Mouse (Mus musculus) kidney, embryonic 14.5 days (tissue): ENCODE measurements around the gene Il15. TPM values are rescaled to one million over a fixed set of nuclear protein-coding genes. Genes with fewer than 3 reads are reported as not detected.
A peak's percentile ranks its signal among the peaks of the same experiment; 100 is the strongest.

Experiments
- ATAC-seq: fragments of 200-750 bp; cut with Nextera tagmentation; 2 replicates; pipeline ENCODE4 v1.8.0; 2017; ENCODE audit warnings: moderate number of reproducible peaks, mild to moderate bottlenecking, moderate TSS enrichment, moderate library complexity; ENCODE audit not compliant: low FRiP score, low TSS enrichment
- H3K27ac ChIP-seq: fragments of 300-500 bp; sonication (generic); 2 replicates; pipeline ENCODE4 v1.5.1; 2014; ENCODE audit warnings: low read depth, mild to moderate bottlenecking, low read length, moderate library complexity, mixed read lengths
- H3K27me3 ChIP-seq: fragments of 300-500 bp; sonication (generic); 2 replicates; pipeline ENCODE4 v1.6.1; 2014; ENCODE audit warnings: mild to moderate bottlenecking, low read length; ENCODE audit not compliant: control insufficient read depth, insufficient read depth
- H3K36me3 ChIP-seq: fragments of 300-500 bp; sonication (generic); 2 replicates; pipeline ENCODE4 v1.6.1; 2014; ENCODE audit warnings: low read length, mixed read lengths; ENCODE audit not compliant: control insufficient read depth, insufficient read depth
- H3K4me1 ChIP-seq: fragments of 300-500 bp; sonication (generic); 2 replicates; pipeline ENCODE4 v1.6.1; 2014; ENCODE audit warnings: low read length, mixed read lengths; ENCODE audit not compliant: control insufficient read depth, insufficient read depth
- H3K4me2 ChIP-seq: fragments of 300-500 bp; sonication (generic); replicated peaks from 2 replicates; pipeline ENCODE4 v1.6.1; 2014; ENCODE audit warnings: low read depth, mild to moderate bottlenecking, low read length
- H3K4me3 ChIP-seq: fragments of 300-500 bp; sonication (generic); 2 replicates; pipeline ENCODE4 v1.5.1; 2014; ENCODE audit warnings: mild to moderate bottlenecking, low read length
- H3K9ac ChIP-seq: fragments of 300-500 bp; sonication (generic); 2 replicates; pipeline ENCODE4 v1.6.1; 2014; ENCODE audit warnings: low read depth, mild to moderate bottlenecking, low read length, moderate library complexity
- H3K9me3 ChIP-seq: fragments of 300-500 bp; sonication (generic); 2 replicates; pipeline ENCODE4 v1.6.1; 2016; ENCODE audit warnings: low read length; ENCODE audit not compliant: control insufficient read depth
- whole genome bisulfite sequencing: fragments of 180-500 bp; shearing (Covaris S2); extraction: QIAGEN DNeasy Blood & Tissue Kit; methylation state at CpG from one replicate; pipeline ENCODE4 v1.1.7; 2014; 5-methylcytosine and 5-hydroxymethylcytosine counted together
- polyA plus RNA-seq: library from polyadenylated mRNA; unstranded; fragments of >200 nt; fragmentation: Nextera tagmentation; extraction: Ambion mirVana; gene quantifications from 2 replicates; pipeline ENCODE4 v1.2.1, GENCODE M21; 2014

The Il15 gene
- polyA plus RNA-seq, 1 experiment from 2014 or later: 7.0 TPM

- Histone ChIP-seq H3K27me3 (no peaks in the 10 kb centered on the region), H3K36me3 (no peaks in the 10 kb centered on the region), H3K4me1 (no peaks in the 10 kb centered on the region), H3K4me2 (no peak overlapping the region), H3K4me3 (no peak overlapping the region), H3K9me3 (no peaks in the 10 kb centered on the region), H3K9ac (no peak overlapping the region), H3K27ac (no peak overlapping the region)
- ATAC-seq: no peak
- 56% methylated on average over 2 of the region's 2 CpGs for WGBS
Observed at GRCm38 (mm10) chr8:82382316-82382715, 20.7 kb downstream of the Il15 start.

GRCm38 (mm10) chr8:82374470-82374869 is 28.6 kb downstream of the Il15 start:
- Histone ChIP-seq H3K4me3 (no peak overlapping the region), H3K9me3 (no peaks in the 10 kb centered on the region), H3K4me2 (no peak overlapping the region), H3K9ac (no peak overlapping the region), H3K27ac (no peak overlapping the region), H3K4me1 (no peaks in the 10 kb centered on the region), H3K27me3 (no peaks in the 10 kb centered on the region), H3K36me3 (no peaks in the 10 kb centered on the region)
- no peak for ATAC-seq
- WGBS: 68% methylated on average over 4 of the region's 4 CpGs

- Histone ChIP-seq H3K27me3 (no peaks in the 10 kb centered on the region), H3K4me3 (no peak overlapping the region), H3K4me1 (no peaks in the 10 kb centered on the region), H3K36me3 (no peaks in the 10 kb centered on the region), H3K9ac (no peak overlapping the region), H3K9me3 (no peaks in the 10 kb centered on the region), H3K27ac (no peak overlapping the region), H3K4me2 (no peak overlapping the region)
- ATAC-seq: no peak
- WGBS: 89% methylated on average over 6 of the region's 6 CpGs
Observed at GRCm38 (mm10) chr8:82372846-82373245, 30.2 kb downstream of the Il15 start.

DNA sequence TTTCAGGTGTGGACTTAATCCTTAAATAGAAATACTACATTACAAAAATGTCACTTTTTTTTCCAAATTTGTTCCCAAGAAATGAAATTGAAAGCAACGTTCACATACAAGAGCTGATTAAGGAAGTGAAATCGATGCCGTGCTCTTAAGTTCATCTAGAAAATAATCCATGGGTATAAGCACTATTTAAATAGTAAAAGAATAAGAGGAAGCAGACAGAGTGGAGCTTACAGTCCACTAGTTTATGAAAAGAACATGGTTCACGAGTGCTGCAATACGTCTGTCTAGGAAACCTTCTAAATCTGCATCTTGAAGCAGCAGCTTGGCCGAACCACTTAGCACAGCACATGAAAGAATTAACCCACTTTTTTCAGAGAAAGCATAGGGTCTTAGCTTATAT is 32.4 kb downstream of the Il15 start:
- no peak overlapping the region for H3K4me3 ChIP-seq
- H3K4me2 ChIP-seq: no peak overlapping the region
- H3K4me1 ChIP-seq: no peaks in the 10 kb centered on the region
- no peaks in the 10 kb centered on the region for H3K9me3 ChIP-seq
- no peak for ATAC-seq
- H3K36me3 ChIP-seq: no peaks in the 10 kb centered on the region
- H3K9ac ChIP-seq: no peak overlapping the region
- 89% methylated on average over 6 of the region's 6 CpGs for WGBS
- H3K27me3 ChIP-seq: no peaks in the 10 kb centered on the region
- H3K27ac ChIP-seq: no peak overlapping the region

GRCm38 (mm10) chr8:82361061-82361460 is 42.0 kb downstream of the Il15 start:
- ATAC-seq: no peak
- no peaks in the 10 kb centered on the region for H3K27me3 ChIP-seq
- H3K4me1 ChIP-seq: no peaks in the 10 kb centered on the region
- no peaks in the 10 kb centered on the region for H3K36me3 ChIP-seq
- H3K9me3 ChIP-seq: no peaks in the 10 kb centered on the region
- H3K4me2 ChIP-seq: no peak overlapping the region
- H3K4me3 ChIP-seq: no peak overlapping the region
- H3K27ac ChIP-seq: no peak overlapping the region
- no peak overlapping the region for H3K9ac ChIP-seq
- 81% methylated on average over 1 of the region's 1 CpGs for WGBS

DNA sequence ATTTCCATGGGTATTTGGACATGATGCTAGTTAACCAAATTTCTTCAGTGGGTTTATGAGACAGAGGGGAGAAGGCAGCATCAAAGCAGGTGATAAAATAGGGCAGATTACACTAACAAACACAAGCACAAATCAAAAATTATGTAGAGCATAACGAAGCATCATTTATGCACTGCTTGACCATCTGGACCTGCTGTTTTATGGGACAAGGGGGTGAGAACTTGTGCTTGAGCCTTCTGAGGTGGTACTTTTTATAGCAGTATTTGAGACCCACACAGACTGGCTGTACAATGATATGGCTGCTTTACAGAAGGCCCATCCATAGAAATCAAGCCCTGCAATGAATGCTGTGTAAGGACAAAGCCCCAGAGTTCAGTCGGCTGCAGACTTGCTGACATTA is 46.9 kb downstream of the Il15 start:
- ATAC-seq: no peak
- Histone ChIP-seq H3K4me3 (no peak overlapping the region), H3K4me2 (no peak overlapping the region), H3K9ac (no peak overlapping the region), H3K9me3 (no peaks in the 10 kb centered on the region), H3K36me3 (no peaks in the 10 kb centered on the region), H3K4me1 (no peaks in the 10 kb centered on the region), H3K27me3 (no peaks in the 10 kb centered on the region), H3K27ac (no peak overlapping the region)
- WGBS: 57% methylated on average over 2 of the region's 2 CpGs

GRCm38 (mm10) chr8:82351268-82351943 is 51.6 kb downstream of the Il15 start:
- Histone ChIP-seq H3K9me3 (no peaks in the 10 kb centered on the region), H3K4me1 (no peaks in the 10 kb centered on the region), H3K27ac (no peak overlapping the region), H3K27me3 (no peaks in the 10 kb centered on the region), H3K36me3 (no peaks in the 10 kb centered on the region), H3K9ac (no peak overlapping the region), H3K4me3 (no peak overlapping the region), H3K4me2 (no peak overlapping the region)
- ATAC-seq: no peak
- WGBS: 61% methylated on average over 1 of the region's 1 CpGs

- no peak; the same call in 1 of the 2 replicates for ATAC-seq
- Histone ChIP-seq H3K27me3 (no peaks in the 10 kb centered on the region), H3K4me3 (no peak overlapping the region), H3K36me3 (no peaks in the 10 kb centered on the region), H3K9me3 (no peaks in the 10 kb centered on the region), H3K27ac (no peak overlapping the region), H3K9ac (no peak overlapping the region), H3K4me2 (no peak overlapping the region), H3K4me1 (no peaks in the 10 kb centered on the region)
- WGBS: 25% methylated on average over 2 of the region's 2 CpGs
Observed at GRCm38 (mm10) chr8:82349299-82349698, 53.7 kb downstream of the Il15 start.

DNA sequence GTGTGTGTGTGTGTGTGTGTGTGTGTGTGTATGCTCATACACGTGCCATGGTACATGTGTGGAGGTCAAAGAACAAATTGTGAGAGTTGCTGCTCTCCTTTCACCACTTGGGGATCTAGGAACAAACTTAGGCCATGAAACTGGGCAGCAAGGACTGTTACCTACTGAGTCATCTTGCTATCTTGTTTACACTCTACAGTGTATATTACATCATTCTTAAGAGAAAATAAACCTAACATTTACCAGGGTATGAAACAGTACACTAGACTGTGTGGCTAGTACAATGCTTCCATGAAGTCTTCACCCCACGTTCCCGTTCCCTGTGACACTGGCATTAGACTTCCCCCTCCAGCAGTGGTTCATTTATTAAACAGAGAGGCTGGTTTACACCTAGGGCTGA is 56.5 kb downstream of the Il15 start:
- no peaks in the 10 kb centered on the region for H3K9me3 ChIP-seq
- H3K9ac ChIP-seq: no peak overlapping the region
- no peaks in the 10 kb centered on the region for H3K27me3 ChIP-seq
- no peaks in the 10 kb centered on the region for H3K4me1 ChIP-seq
- peak; percentile 24; the same call in 1 of the 2 replicates for ATAC-seq
- H3K4me2 ChIP-seq: no peak overlapping the region
- H3K36me3 ChIP-seq: no peaks in the 10 kb centered on the region
- 63% methylated on average over 3 of the region's 3 CpGs for WGBS
- no peak overlapping the region for H3K4me3 ChIP-seq
- no peak overlapping the region for H3K27ac ChIP-seq
